1 mouse cellular context compared by ENCODE assay signal in genomic region chr3:96938738-96939137, GRCm38 (mm10).
TF ChIP-seq lines count a peak whose summit lies in the region.

No protein-coding gene starts in this region.

TF ChIP-seq in MEL, 35 proteins besides CTCF, POLR2A, EP300 and RAD21 (continued from another document):
- no peak for TF ChIP-seq NELFE (IDR thresholded peaks at IDR 0.05; ENCODE audit: low read depth, low read length)
- peak; percentile 89 for TF ChIP-seq ZC3H11A (IDR thresholded peaks at IDR 0.05; ENCODE audit: low read depth, low read length)
- TF ChIP-seq UBTF (IDR thresholded peaks at IDR 0.05; ENCODE audit: borderline replicate concordance, insufficient read depth, low read depth, low read length): no peak
- TF ChIP-seq E2F4 (IDR thresholded peaks at IDR 0.05; ENCODE audit: borderline replicate concordance, low read depth, low read length): no peak
